Mouse (Mus musculus) forebrain, embryonic 14.5 days (tissue): Measurements from ENCODE around the gene Fam174b. TPM values are rescaled to one million over a fixed set of nuclear protein-coding genes. Genes with fewer than 3 reads are reported as not detected.

Experiments
- ATAC-seq: fragments of 200-750 bp; cut with Nextera tagmentation; 2 replicates; pipeline ENCODE4 v1.8.0; 2017; ENCODE audit warnings: mild to moderate bottlenecking, moderate library complexity
- DNase-seq: peaks from one replicate; pipeline ENCODE4 v3.0.0-alpha.2; 2015; ENCODE audit warnings: low spot score
- H3K27ac ChIP-seq: fragments of 300-500 bp; sonication (generic); 2 replicates; pipeline ENCODE4 v1.5.1; 2014; ENCODE audit warnings: low read depth, mild to moderate bottlenecking, control low read depth, low read length, moderate library complexity
- H3K27me3 ChIP-seq: fragments of 300-500 bp; sonication (generic); replicated peaks from 2 replicates; pipeline ENCODE4 v1.6.1; 2014; ENCODE audit warnings: low read length, control low read depth, mixed read lengths; ENCODE audit not compliant: control insufficient read depth, insufficient read depth
- H3K36me3 ChIP-seq: fragments of 300-500 bp; sonication (generic); 2 replicates; pipeline ENCODE4 v1.6.1; 2014; ENCODE audit warnings: low read length, control low read depth; ENCODE audit not compliant: control insufficient read depth, insufficient read depth
- H3K4me1 ChIP-seq: fragments of 300-500 bp; sonication (generic); 2 replicates; pipeline ENCODE4 v1.6.1; 2014; ENCODE audit warnings: antibody characterized with exemption, low read length, control low read depth; ENCODE audit not compliant: control insufficient read depth, insufficient read depth
- H3K4me2 ChIP-seq: fragments of 300-500 bp; sonication (generic); 2 replicates; pipeline ENCODE4 v1.6.1; 2014; ENCODE audit warnings: mild to moderate bottlenecking, control low read depth, low read length
- H3K4me3 ChIP-seq: fragments of 300-500 bp; sonication (generic); 2 replicates; pipeline ENCODE4 v1.5.1; 2014; ENCODE audit warnings: low read depth, low read length, control low read depth
- H3K9ac ChIP-seq: fragments of 300-500 bp; sonication (generic); 2 replicates; pipeline ENCODE4 v1.6.1; 2014; ENCODE audit warnings: mild to moderate bottlenecking, low read length, control low read depth, moderate library complexity
- H3K9me3 ChIP-seq: fragments of 300-500 bp; sonication (generic); replicated peaks from 2 replicates; pipeline ENCODE4 v1.6.1; 2016; ENCODE audit warnings: low read length, control low read depth, mixed read lengths; ENCODE audit not compliant: control insufficient read depth
- WGBS: fragments of 180-500 bp; shearing (Covaris S2); extraction: QIAGEN DNeasy Blood & Tissue Kit; methylation state at CpG from one replicate; pipeline ENCODE4 v1.1.7; 2014; 5-methylcytosine and 5-hydroxymethylcytosine counted together
- polyA plus RNA-seq: library from polyadenylated mRNA; unstranded; fragments of >200 nt; fragmentation: Nextera tagmentation; extraction: Ambion mirVana; gene quantifications from 2 replicates; pipeline ENCODE4 v1.2.1, GENCODE M21; 2014

Gene Fam174b
- polyA plus RNA-seq, 1 experiment from 2014 or later: 13.2 TPM

DNA sequence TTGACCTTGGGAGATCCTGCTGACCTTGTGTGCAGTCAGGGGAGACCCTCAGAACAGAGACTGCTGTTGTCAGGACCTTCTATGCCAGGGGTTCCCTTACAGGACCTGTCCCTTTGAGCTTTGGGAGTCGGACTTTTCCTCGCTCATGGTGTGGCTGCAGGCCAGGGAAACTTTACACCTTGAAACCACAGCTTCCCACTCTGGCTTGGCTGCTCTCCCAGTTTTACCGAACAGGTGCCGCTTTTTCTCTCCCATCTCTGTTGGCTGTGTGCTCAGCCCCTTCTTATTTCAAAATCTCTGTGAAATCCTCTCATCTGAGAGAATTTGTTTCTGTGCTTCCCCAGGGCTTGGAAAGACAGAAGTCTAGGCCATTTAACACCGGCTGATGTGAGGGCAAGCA is 5.8 kb downstream of the Fam174b start:
- H3K4me1 ChIP-seq: no peaks in the 10 kb centered on the region; the same call in 1 of the 2 replicates
- H3K9ac ChIP-seq: no peak overlapping the region
- no peak for ATAC-seq
- DNase-seq: no peak
- H3K4me3 ChIP-seq: no peak overlapping the region
- 64% methylated on average over 5 of the region's 5 CpGs for WGBS
- H3K27me3 ChIP-seq: peaks cover 11% of the 10 kb centered on the region; the same call in 1 of the 2 replicates
- H3K36me3 ChIP-seq: no peaks in the 10 kb centered on the region
- no peak overlapping the region for H3K4me2 ChIP-seq
- no peak overlapping the region for H3K27ac ChIP-seq
- H3K9me3 ChIP-seq: no peaks in the 10 kb centered on the region

- H3K27ac ChIP-seq: no peak overlapping the region
- H3K27me3 ChIP-seq: peaks cover 4% of the 10 kb centered on the region; the same call in 1 of the 2 replicates
- WGBS: 24% methylated on average over 4 of the region's 4 CpGs
- ATAC-seq: no peak
- H3K4me2 ChIP-seq: no peak overlapping the region
- no peaks in the 10 kb centered on the region for H3K9me3 ChIP-seq
- no peak for DNase-seq
- H3K4me3 ChIP-seq: no peak overlapping the region
- no peaks in the 10 kb centered on the region for H3K4me1 ChIP-seq
- no peak overlapping the region for H3K9ac ChIP-seq
- no peaks in the 10 kb centered on the region for H3K36me3 ChIP-seq
Observed at GRCm38 (mm10) chr7:73746836-73747235, 6.7 kb downstream of the Fam174b start.

DNA sequence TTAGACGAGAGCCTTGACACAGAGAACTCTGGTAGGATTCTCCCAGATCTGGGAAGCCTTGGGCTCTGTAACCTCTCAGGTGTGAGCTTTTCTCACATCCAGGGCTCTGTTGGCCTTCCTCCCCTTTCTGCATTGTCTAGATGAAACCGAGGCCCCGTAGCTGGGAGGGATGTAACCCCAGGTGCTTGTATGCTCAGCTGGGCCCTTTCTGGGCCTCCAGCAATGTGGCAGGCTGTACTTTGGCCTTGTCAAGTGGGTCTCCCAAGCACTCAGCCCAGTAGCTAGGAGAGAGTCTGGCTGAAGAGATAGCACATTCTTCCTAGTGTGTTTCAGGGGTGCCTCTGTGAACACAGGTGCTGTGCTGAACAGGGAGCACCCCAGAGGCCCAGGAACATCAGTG is 7.4 kb downstream of the Fam174b start:
- WGBS: 83% methylated on average over 3 of the region's 3 CpGs
- Histone ChIP-seq H3K27me3 (no peaks in the 10 kb centered on the region), H3K27ac (no peak overlapping the region), H3K4me1 (no peaks in the 10 kb centered on the region), H3K9ac (no peak overlapping the region), H3K36me3 (no peaks in the 10 kb centered on the region), H3K4me2 (no peak overlapping the region), H3K9me3 (no peaks in the 10 kb centered on the region), H3K4me3 (no peak overlapping the region)
- DNase-seq (no peak), ATAC-seq (no peak)

DNA sequence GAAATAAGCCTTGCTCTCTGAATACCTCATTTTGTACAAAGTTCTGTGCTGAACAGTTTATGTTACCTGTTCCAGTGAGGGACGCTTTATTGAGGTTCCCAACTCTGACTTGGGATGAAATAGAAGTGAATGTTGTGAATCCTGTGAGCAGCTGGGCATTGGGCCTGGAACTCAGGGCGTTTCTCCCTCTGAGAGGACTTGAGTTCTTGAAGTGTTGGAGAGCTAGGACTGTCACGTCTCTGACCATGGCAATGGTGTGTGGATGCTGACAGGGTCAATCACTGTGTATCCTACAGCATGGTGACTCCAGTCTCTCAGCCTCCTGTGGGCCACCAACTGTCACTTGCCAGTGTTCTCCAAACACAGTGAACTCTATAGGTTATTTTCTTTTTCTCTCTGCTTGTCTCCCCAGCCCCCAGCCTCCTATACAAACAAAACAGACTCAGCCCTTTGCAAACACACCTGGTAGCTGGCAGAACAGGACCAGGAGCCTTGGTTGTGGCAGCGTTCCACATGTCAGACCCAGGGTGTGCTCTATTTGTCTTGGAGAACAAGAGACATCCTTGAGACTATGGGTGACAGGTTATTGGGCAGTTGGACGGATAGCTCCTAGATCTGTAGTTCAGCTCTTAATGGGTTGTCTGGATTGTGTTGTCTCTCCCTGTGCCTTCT is 8.5 kb downstream of the Fam174b start:
- no peak overlapping the region for H3K4me2 ChIP-seq
- no peak overlapping the region for H3K27ac ChIP-seq
- H3K4me1 ChIP-seq: no peaks in the 10 kb centered on the region
- no peaks in the 10 kb centered on the region for H3K9me3 ChIP-seq
- ATAC-seq: no peak
- H3K4me3 ChIP-seq: no peak overlapping the region
- 89% methylated on average over 5 of the region's 5 CpGs for WGBS
- H3K36me3 ChIP-seq: no peaks in the 10 kb centered on the region
- no peaks in the 10 kb centered on the region for H3K27me3 ChIP-seq
- no peak overlapping the region for H3K9ac ChIP-seq
- DNase-seq: no peak

DNA sequence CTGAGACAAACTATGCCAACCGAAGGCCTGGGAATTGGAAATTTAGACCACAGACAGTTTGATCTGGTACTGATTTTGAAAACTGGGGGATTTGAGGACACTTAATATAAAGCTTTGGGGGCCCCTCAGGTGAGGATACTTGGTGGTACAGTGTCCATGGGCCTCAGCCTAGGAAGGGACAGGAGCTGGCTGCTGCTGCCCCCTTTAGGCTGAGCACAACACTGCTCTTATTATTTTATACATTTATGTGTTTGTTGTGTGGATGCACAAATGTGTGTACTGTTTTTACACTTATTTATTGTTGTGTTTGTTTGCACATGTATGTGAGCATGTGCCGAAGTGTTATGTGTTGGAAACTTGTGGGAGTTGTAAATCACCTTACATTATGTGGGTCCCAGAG is 9.2 kb downstream of the Fam174b start:
- Histone ChIP-seq H3K4me3 (no peak overlapping the region), H3K27me3 (no peaks in the 10 kb centered on the region), H3K9ac (no peak overlapping the region), H3K9me3 (no peaks in the 10 kb centered on the region), H3K36me3 (no peaks in the 10 kb centered on the region), H3K4me1 (0 out of 2 replicates have a peak, but pooled peaks cover 2% of the 10 kb centered on the region), H3K27ac (no peak overlapping the region), H3K4me2 (no peak overlapping the region)
- ATAC-seq (no peak), DNase-seq (no peak)
- 94% methylated on average over 2 of the region's 2 CpGs for WGBS

DNA sequence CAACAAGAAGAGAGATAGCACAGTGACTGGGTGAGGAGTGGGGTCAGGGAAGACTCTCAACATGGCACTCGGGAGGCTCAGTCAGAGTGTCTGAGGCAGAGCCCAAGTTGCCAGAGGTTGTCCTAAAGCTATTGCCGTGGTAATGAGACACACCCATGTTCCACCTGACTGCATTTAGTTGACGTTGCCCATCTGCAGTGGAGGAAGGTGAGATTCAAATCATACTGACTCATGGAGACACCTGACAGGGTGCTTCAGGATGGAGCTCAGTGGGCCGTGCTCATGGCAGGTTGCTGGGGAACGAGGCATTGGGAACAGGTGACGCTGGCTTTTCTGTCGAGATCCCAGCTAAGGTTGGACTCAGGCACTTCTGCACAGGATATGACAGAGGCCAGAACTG is 9.9 kb downstream of the Fam174b start:
- H3K27me3 ChIP-seq: no peaks in the 10 kb centered on the region
- no peak overlapping the region for H3K4me3 ChIP-seq
- WGBS: 94% methylated on average over 7 of the region's 7 CpGs
- no peaks in the 10 kb centered on the region for H3K9me3 ChIP-seq
- H3K4me2 ChIP-seq: no peak overlapping the region
- no peak overlapping the region for H3K27ac ChIP-seq
- H3K4me1 ChIP-seq: 0 out of 2 replicates have a peak, but pooled peaks cover 2% of the 10 kb centered on the region
- ATAC-seq: no peak
- H3K9ac ChIP-seq: no peak overlapping the region
- H3K36me3 ChIP-seq: no peaks in the 10 kb centered on the region
- no peak for DNase-seq

DNA sequence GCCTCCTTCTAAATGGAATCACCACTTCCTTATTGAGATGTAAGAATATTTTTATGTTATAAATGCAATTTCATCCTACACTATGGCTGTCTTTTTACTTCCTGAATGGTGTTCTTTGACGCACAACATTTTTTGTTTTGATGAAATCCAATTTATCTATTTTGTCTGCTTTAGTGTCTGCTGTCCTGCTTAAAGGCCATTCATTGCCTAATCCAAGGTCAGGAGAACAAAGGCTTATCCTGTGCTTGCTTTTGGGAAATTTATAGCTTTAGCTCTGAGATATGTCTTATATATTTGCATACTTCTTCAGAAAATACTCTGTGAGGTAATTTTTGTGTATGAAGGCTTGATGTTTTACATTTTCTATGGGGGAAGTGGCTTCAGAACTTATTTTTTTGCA is 13.5 kb downstream of the Fam174b start:
- no peaks in the 10 kb centered on the region for H3K36me3 ChIP-seq
- H3K4me3 ChIP-seq: no peak overlapping the region
- H3K4me2 ChIP-seq: no peak overlapping the region
- ATAC-seq (no peak), DNase-seq (no peak)
- no peaks in the 10 kb centered on the region for H3K27me3 ChIP-seq
- 92% methylated on average over 1 of the region's 1 CpGs for WGBS
- peaks cover 3% of the 10 kb centered on the region; the same call in 1 of the 2 replicates for H3K9me3 ChIP-seq
- H3K9ac ChIP-seq: no peak overlapping the region
- H3K27ac ChIP-seq: no peak overlapping the region
- H3K4me1 ChIP-seq: 0 out of 2 replicates have a peak, but pooled peaks cover 2% of the 10 kb centered on the region

DNA sequence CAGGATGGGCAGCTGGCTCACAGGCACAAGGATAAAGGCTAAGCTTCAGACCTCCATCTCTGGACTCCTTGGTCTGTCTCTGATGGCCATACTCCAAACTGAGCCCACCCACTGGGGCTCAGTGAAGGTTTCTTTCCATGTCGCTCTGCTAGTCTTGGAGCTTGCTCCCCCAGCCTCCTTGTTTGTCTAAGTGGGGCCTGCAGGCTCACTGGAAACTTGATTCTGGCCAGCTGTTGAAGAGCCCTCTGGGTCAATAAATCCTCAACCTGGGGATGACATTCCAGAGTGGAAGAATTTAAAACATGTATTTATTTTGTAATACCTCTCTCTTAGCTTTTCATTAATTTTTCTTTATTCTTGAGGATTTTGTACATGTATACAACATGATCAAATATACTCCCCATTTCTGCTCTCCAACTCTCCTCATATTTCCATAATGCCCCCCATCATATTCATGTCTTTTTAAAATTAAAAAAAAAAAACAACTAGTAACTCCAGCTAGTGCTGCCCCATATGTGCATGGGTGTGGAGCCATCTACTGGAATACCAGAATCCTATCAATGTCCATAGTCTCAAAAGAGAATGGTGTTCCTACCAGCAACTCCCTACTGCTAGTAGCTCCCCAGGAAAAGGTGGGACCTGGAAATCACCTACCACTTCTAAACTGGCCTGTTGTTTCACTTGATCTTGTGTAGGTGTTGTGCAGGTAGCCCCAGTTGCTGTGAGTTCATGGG is 15.4 kb downstream of the Fam174b start:
- H3K27ac ChIP-seq: no peak overlapping the region
- DNase-seq (no peak), ATAC-seq (no peak)
- no peak overlapping the region for H3K4me3 ChIP-seq
- 0 out of 2 replicates have a peak, but pooled peaks cover 2% of the 10 kb centered on the region for H3K4me1 ChIP-seq
- peaks cover 3% of the 10 kb centered on the region; the same call in 1 of the 2 replicates for H3K9me3 ChIP-seq
- H3K36me3 ChIP-seq: no peaks in the 10 kb centered on the region
- 91% methylated on average over 1 of the region's 1 CpGs for WGBS
- no peak overlapping the region for H3K4me2 ChIP-seq
- no peaks in the 10 kb centered on the region for H3K27me3 ChIP-seq
- no peak overlapping the region for H3K9ac ChIP-seq

DNA sequence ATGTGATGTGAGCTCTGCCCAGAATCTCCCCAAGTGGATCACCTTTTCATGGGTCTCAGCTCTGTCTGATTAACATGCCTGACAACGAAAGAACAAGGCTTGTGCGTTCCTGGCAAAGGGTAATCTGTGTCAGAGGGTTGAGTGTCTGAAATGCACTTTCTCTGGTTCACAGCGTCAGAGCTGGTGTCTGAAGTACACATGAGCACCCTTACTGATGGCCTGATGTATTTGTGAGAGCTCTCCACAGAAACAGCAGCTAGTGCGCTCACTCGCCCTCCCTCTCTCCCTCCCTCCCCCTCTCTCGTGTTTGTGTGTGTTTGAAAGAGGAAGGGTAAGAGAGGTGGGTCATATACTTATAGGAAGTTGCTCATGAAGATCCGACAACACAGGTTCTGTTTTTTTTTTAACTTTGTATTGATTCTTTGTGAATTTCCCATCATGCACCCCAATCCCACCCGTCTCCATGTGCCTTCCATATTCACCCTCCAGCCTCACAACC is 21.6 kb downstream of the Fam174b start:
- WGBS: 80% methylated on average over 8 of the region's 8 CpGs
- H3K4me3 ChIP-seq: no peak overlapping the region
- DNase-seq: no peak

More for the DNA sequence above, 21.6 kb downstream of the Fam174b start:
- Histone ChIP-seq H3K4me2 (no peak overlapping the region), H3K9me3 (no peaks in the 10 kb centered on the region), H3K36me3 (no peaks in the 10 kb centered on the region), H3K27ac (no peak overlapping the region), H3K4me1 (no peaks in the 10 kb centered on the region), H3K27me3 (no peaks in the 10 kb centered on the region), H3K9ac (no peak overlapping the region)
- no peak for ATAC-seq
